8 mouse cellular contexts compared by ENCODE assay signal in the genomic region with DNA sequence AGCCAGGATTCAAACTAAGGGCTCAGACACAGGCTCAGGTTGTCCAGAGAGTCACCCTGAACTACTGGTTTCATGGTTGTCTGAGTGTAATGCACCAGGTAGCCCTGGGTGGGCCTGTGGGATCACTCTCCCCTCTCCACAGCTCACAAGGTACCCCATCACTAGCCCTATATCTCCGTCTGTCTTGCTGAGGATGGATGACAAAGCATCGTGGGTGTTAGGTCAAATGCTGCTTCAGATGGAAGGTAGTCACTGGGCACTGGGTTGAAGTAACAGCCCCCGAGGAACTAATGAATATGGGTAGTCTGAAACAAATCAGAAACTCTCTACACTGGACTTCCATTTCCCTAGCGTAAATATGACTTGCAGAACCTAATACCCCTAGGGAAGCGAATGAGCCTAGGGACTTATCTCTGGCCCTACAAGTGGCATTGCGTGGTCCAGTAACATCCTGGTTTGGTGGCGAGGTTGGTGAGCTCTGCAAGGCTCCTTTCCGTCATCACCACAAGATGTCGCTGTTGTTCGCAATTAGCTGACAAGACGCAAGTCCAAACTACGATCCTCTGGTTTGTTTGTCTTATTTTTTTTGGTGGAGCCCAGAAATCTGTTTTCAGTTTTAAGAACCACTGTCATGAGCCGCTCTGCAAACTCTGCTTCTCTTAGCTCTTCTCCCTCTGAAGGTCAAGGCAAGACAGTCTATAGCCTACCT. TPM values are rescaled to one million over a fixed set of nuclear protein-coding genes. Genes with fewer than 3 reads are reported as not detected.
A peak's percentile ranks its signal among the peaks of the same experiment; 100 is the strongest.
DNase-seq lines count a peak whose midpoint lies in the region; ATAC-seq and TF ChIP-seq lines count a peak whose summit lies in the region.

No protein-coding gene starts in this region.

- no peaks in the 10 kb centered on the region for H3K79me2 ChIP-seq in MEL (ENCODE audit: control insufficient read depth, insufficient read depth, low read length, poor library complexity)

- peak; percentile 76; the same call in 1 of the 2 replicates for ATAC-seq in forebrain, postnatal 0 days
- ATAC-seq in hematopoietic stem cell, adult 5-6 weeks (replicated peaks in 1 of 2; ENCODE audit: insufficient read depth in 1 of 2, low FRiP score in 2 of 2, low TSS enrichment in 1 of 2, low read depth in 1 of 2, poor library complexity in 2 of 2, severe bottlenecking in 2 of 2) = peak; percentile 82 to 91

- no peak for TF ChIP-seq EP300 in MEL (IDR thresholded peaks at IDR 0.05; ENCODE audit: low read depth in 1 of 2, low read length in 2 of 2)

- H3K9ac ChIP-seq in MEL (ENCODE audit: control insufficient read depth, low read depth, low read length, poor library complexity, severe bottlenecking) = no peak overlapping the region
- H3K9ac ChIP-seq in forebrain, postnatal 0 days = no peak overlapping the region

- peak; percentile 91 for DNase-seq in MEL (ENCODE audit: low read depth, low spot score)
- DNase-seq in cerebellum, adult 11-12 months = peak; percentile 50
- peak; percentile 90 for DNase-seq in forebrain, postnatal 0 days
- DNase-seq in layer of hippocampus, postnatal 14 days (ENCODE audit: low spot score in 2 of 2) = peak; percentile 77 to 78
- peak; percentile 87 for DNase-seq in lung, postnatal 14 days
- DNase-seq in ovary, postnatal 36 days (ENCODE audit: low spot score) = peak; percentile 59
- peak; percentile 73 for DNase-seq in thymus, postnatal 25 days

- H3K27me3 ChIP-seq in MEL (ENCODE audit: control insufficient read depth in 1 of 2, insufficient read depth in 2 of 2, low read length in 2 of 2) = peaks cover 3 to 5% of the 10 kb centered on the region in 2 experiments
- no peaks in the 10 kb centered on the region for H3K27me3 ChIP-seq in forebrain, postnatal 0 days (ENCODE audit: insufficient read depth, low read length)

- H3K4me1 ChIP-seq in MEL (ENCODE audit: control insufficient read depth in 1 of 2, insufficient read depth in 2 of 2, low read length in 2 of 2) = 0 out of 4 replicates have a peak, but pooled peaks cover 0 to 3% of the 10 kb centered on the region in 2 experiments
- H3K4me1 ChIP-seq in forebrain, postnatal 0 days (ENCODE audit: insufficient read depth) = no peaks in the 10 kb centered on the region

- no peak overlapping the region for H3K4me2 ChIP-seq in forebrain, postnatal 0 days (ENCODE audit: low read depth)

- H3K9me3 ChIP-seq in MEL (replicated peaks; ENCODE audit: insufficient read depth, low read length) = no peaks in the 10 kb centered on the region
- no peaks in the 10 kb centered on the region for H3K9me3 ChIP-seq in forebrain, postnatal 0 days (ENCODE audit: low read length)

- H3K4me3 ChIP-seq in MEL (ENCODE audit: control insufficient read depth in 1 of 2, insufficient read depth in 1 of 2, low read depth in 2 of 2, low read length in 2 of 2) = no peak overlapping the region
- H3K4me3 ChIP-seq in forebrain, postnatal 0 days (ENCODE audit: low read depth, low read length) = no peak overlapping the region

- H3K27ac ChIP-seq in MEL (ENCODE audit: control insufficient read depth, low read depth, low read length) = no peak overlapping the region
- no peak overlapping the region for H3K27ac ChIP-seq in forebrain, postnatal 0 days (ENCODE audit: low read depth, low read length)

- H3K36me3 ChIP-seq in MEL (ENCODE audit: control insufficient read depth in 1 of 2, insufficient read depth in 2 of 2, low read length in 2 of 2) = 0 out of 4 replicates have a peak, but pooled peaks cover 0 to 3% of the 10 kb centered on the region in 2 experiments
- H3K36me3 ChIP-seq in forebrain, postnatal 0 days (ENCODE audit: insufficient read depth) = no peaks in the 10 kb centered on the region

- no peak for TF ChIP-seq POLR2A in MEL (IDR thresholded peaks at IDR 0.05; ENCODE audit: control insufficient read depth in 1 of 2, insufficient read depth in 1 of 2, low read depth in 1 of 2, low read length in 2 of 2, poor library complexity in 1 of 2)

- WGBS in forebrain, postnatal 0 days = 16% methylated on average over 13 of the region's 13 CpGs

- TF ChIP-seq CTCF in MEL (IDR thresholded peaks at IDR 0.05 in 2 of 3, conservative IDR thresholded peaks at IDR 0.05 in 1 of 3; ENCODE audit: control insufficient read depth in 1 of 3, insufficient read depth in 1 of 3, low read depth in 2 of 3, low read length in 3 of 3, poor library complexity in 1 of 3, severe bottlenecking in 1 of 3) = peak; percentile 85 to 95 (median 90)
- TF ChIP-seq CTCF in forebrain, postnatal 0 days (IDR thresholded peaks at IDR 0.05; ENCODE audit: low read depth) = peak; percentile 94

- peak; percentile 97 for TF ChIP-seq RAD21 in MEL (IDR thresholded peaks at IDR 0.05; ENCODE audit: low read depth, low read length)

TF ChIP-seq in MEL, 35 proteins besides CTCF, POLR2A, EP300 and RAD21:
- TF ChIP-seq TAL1 (IDR thresholded peaks at IDR 0.05; ENCODE audit: low read length) = no peak
- TF ChIP-seq ZNF384 (IDR thresholded peaks at IDR 0.05; ENCODE audit: low read depth, low read length) = peak; percentile 61; the same call in 1 of the 2 replicates
- no peak for TF ChIP-seq MAZ (IDR thresholded peaks at IDR 0.05; ENCODE audit: low read depth, low read length)
- TF ChIP-seq MXI1 (IDR thresholded peaks at IDR 0.05; ENCODE audit: low read depth, low read length) = 0 out of 2 replicates have a peak, but pooled peaks have one; percentile 5
- peak; percentile 51 for TF ChIP-seq SIN3A (IDR thresholded peaks at IDR 0.05; ENCODE audit: low read length)
- TF ChIP-seq ZC3H11A (IDR thresholded peaks at IDR 0.05; ENCODE audit: low read depth, low read length) = peak; percentile 92
- TF ChIP-seq SMC3 (IDR thresholded peaks at IDR 0.05; ENCODE audit: low read depth, low read length) = peak; percentile 95
- TF ChIP-seq KAT2A (conservative IDR thresholded peaks at IDR 0.05; ENCODE audit: low read depth, low read length) = no peak
- TF ChIP-seq GABPA (IDR thresholded peaks at IDR 0.05; ENCODE audit: low read depth, low read length) = no peak
- no peak for TF ChIP-seq UBTF (IDR thresholded peaks at IDR 0.05; ENCODE audit: borderline replicate concordance, insufficient read depth, low read depth, low read length)
- TF ChIP-seq TCF12 (IDR thresholded peaks at IDR 0.05; ENCODE audit: low read depth, low read length) = no peak
- no peak for TF ChIP-seq POLR2AphosphoS2 (IDR thresholded peaks at IDR 0.05; ENCODE audit: low read length)
- no peak for TF ChIP-seq ZMIZ1 (IDR thresholded peaks at IDR 0.05; ENCODE audit: low read depth, low read length)

RNA-seq across cellular contexts. Expression of a gene that starts 12.2 kb away (rescaled TPM):
- not detected in 2 replicates for total RNA-seq in MEL (2012; rRNA removed)
- not detected for polyA plus RNA-seq in MEL (2012; ENCODE audit: insufficient read depth in 1 of 2, insufficient read length in 2 of 2, low read depth in 1 of 2, low replicate concordance in 2 of 2, missing spikeins in 1 of 2)
- total RNA-seq in forebrain, postnatal 0 days (2014; rRNA removed) = 0.92 and 1.9 TPM in 2 replicates
- polyA plus RNA-seq in forebrain, postnatal 0 days (2015; fragmentation: Nextera tagmentation; extraction: Ambion mirVana) = 3.3 and 3.4 TPM in 2 replicates
- total RNA-seq in hematopoietic stem cell, adult 5-6 weeks (2017) = not detected in 2 replicates
- total RNA-seq in layer of hippocampus, postnatal 14 days (2021) = 1 to 10 TPM in 1 of 2 experiments, under 1 TPM in 1; 0.19 to 1.4 TPM

RNA-seq across cellular contexts. Expression of a gene that starts 58.4 kb away (rescaled TPM):
- total RNA-seq in MEL (2012; rRNA removed) = 10.2 and 10.7 TPM in 2 replicates
- polyA plus RNA-seq in MEL (2012; ENCODE audit: insufficient read depth in 1 of 2, insufficient read length in 2 of 2, low read depth in 1 of 2, low replicate concordance in 2 of 2, missing spikeins in 1 of 2) = 10 to 100 TPM in 1 of 2 experiments, not detected in 1; 10.4 TPM
- total RNA-seq in forebrain, postnatal 0 days (2014; rRNA removed) = 22.4 and 32.4 TPM in 2 replicates
- polyA plus RNA-seq in forebrain, postnatal 0 days (2015; fragmentation: Nextera tagmentation; extraction: Ambion mirVana) = 4.1 and 4.9 TPM in 2 replicates
- 5.7 and 6.5 TPM in 2 replicates for total RNA-seq in hematopoietic stem cell, adult 5-6 weeks (2017)
- 10 to 100 TPM; 29.7 to 29.9 TPM for total RNA-seq in layer of hippocampus, postnatal 14 days (2021)
